Mouse (Mus musculus) forebrain, embryonic 14.5 days (tissue): ENCODE measurements around the gene Sap25. TPM values are rescaled to one million over a fixed set of nuclear protein-coding genes. Genes with fewer than 3 reads are reported as not detected.

Experiments used
- ATAC-seq: fragments of 200-750 bp; cut with Nextera tagmentation; 2 replicates; pipeline ENCODE4 v1.8.0; 2017; ENCODE audit warnings: mild to moderate bottlenecking, moderate library complexity
- DNase-seq: peaks from one replicate; pipeline ENCODE4 v3.0.0-alpha.2; 2015; ENCODE audit warnings: low spot score
- H3K27ac ChIP-seq: fragments of 300-500 bp; sonication (generic); 2 replicates; pipeline ENCODE4 v1.5.1; 2014; ENCODE audit warnings: low read depth, mild to moderate bottlenecking, control low read depth, low read length, moderate library complexity
- H3K27me3 ChIP-seq: fragments of 300-500 bp; sonication (generic); replicated peaks from 2 replicates; pipeline ENCODE4 v1.6.1; 2014; ENCODE audit warnings: low read length, control low read depth, mixed read lengths; ENCODE audit not compliant: control insufficient read depth, insufficient read depth
- H3K36me3 ChIP-seq: fragments of 300-500 bp; sonication (generic); 2 replicates; pipeline ENCODE4 v1.6.1; 2014; ENCODE audit warnings: low read length, control low read depth; ENCODE audit not compliant: control insufficient read depth, insufficient read depth
- H3K4me1 ChIP-seq: fragments of 300-500 bp; sonication (generic); 2 replicates; pipeline ENCODE4 v1.6.1; 2014; ENCODE audit warnings: antibody characterized with exemption, low read length, control low read depth; ENCODE audit not compliant: control insufficient read depth, insufficient read depth
- H3K4me2 ChIP-seq: fragments of 300-500 bp; sonication (generic); 2 replicates; pipeline ENCODE4 v1.6.1; 2014; ENCODE audit warnings: mild to moderate bottlenecking, control low read depth, low read length
- H3K4me3 ChIP-seq: fragments of 300-500 bp; sonication (generic); 2 replicates; pipeline ENCODE4 v1.5.1; 2014; ENCODE audit warnings: low read depth, low read length, control low read depth
- H3K9ac ChIP-seq: fragments of 300-500 bp; sonication (generic); 2 replicates; pipeline ENCODE4 v1.6.1; 2014; ENCODE audit warnings: mild to moderate bottlenecking, low read length, control low read depth, moderate library complexity
- H3K9me3 ChIP-seq: fragments of 300-500 bp; sonication (generic); replicated peaks from 2 replicates; pipeline ENCODE4 v1.6.1; 2016; ENCODE audit warnings: low read length, control low read depth, mixed read lengths; ENCODE audit not compliant: control insufficient read depth
- WGBS: fragments of 180-500 bp; shearing (Covaris S2); extraction: QIAGEN DNeasy Blood & Tissue Kit; methylation state at CpG from one replicate; pipeline ENCODE4 v1.1.7; 2014; 5-methylcytosine and 5-hydroxymethylcytosine counted together
- polyA plus RNA-seq: library from polyadenylated mRNA; unstranded; fragments of >200 nt; fragmentation: Nextera tagmentation; extraction: Ambion mirVana; gene quantifications from 2 replicates; pipeline ENCODE4 v1.2.1, GENCODE M21; 2014

The Sap25 gene
- polyA plus RNA-seq, 1 experiment from 2014 or later = 1.5 TPM

GRCm38 (mm10) chr5:137647827-137648601 lies 6.9 kb downstream of the Sap25 start:
- DNase-seq = peak; percentile 35
- Histone ChIP-seq H3K4me2 (no peak overlapping the region), H3K27me3 (peaks cover 27% of the 10 kb centered on the region), H3K9me3 (no peaks in the 10 kb centered on the region), H3K4me1 (no peaks in the 10 kb centered on the region; the same call in 1 of the 2 replicates), H3K27ac (no peak overlapping the region), H3K36me3 (peaks cover 17% of the 10 kb centered on the region), H3K9ac (no peak overlapping the region), H3K4me3 (no peak overlapping the region)
- 77% methylated on average over 9 of the region's 9 CpGs for WGBS
- ATAC-seq = no peak

GRCm38 (mm10) chr5:137649251-137649650 lies 8.1 kb downstream of the Sap25 start:
- H3K9me3 ChIP-seq = no peaks in the 10 kb centered on the region
- H3K27me3 ChIP-seq = peaks cover 21% of the 10 kb centered on the region
- WGBS = 38% methylated on average over 4 of the region's 4 CpGs
- H3K36me3 ChIP-seq = peaks cover 30% of the 10 kb centered on the region
- no peaks in the 10 kb centered on the region; the same call in 1 of the 2 replicates for H3K4me1 ChIP-seq
- DNase-seq (no peak), ATAC-seq (no peak)
- no peak overlapping the region for H3K4me3 ChIP-seq
- no peak overlapping the region for H3K4me2 ChIP-seq
- no peak overlapping the region for H3K9ac ChIP-seq
- H3K27ac ChIP-seq = no peak overlapping the region

GRCm38 (mm10) chr5:137649669-137650571 lies 8.8 kb downstream of the Sap25 start:
- ATAC-seq = no peak
- Histone ChIP-seq H3K4me1 (no peaks in the 10 kb centered on the region; the same call in 1 of the 2 replicates), H3K4me3 (no peak overlapping the region), H3K36me3 (peaks cover 35% of the 10 kb centered on the region), H3K9me3 (no peaks in the 10 kb centered on the region), H3K27ac (no peak overlapping the region), H3K27me3 (peaks cover 16% of the 10 kb centered on the region), H3K4me2 (0 out of 2 replicates have a peak overlapping the region, but pooled peaks have one; percentile 5), H3K9ac (no peak overlapping the region)
- DNase-seq = no peak
- WGBS = 20% methylated on average over 17 of the region's 18 CpGs

- Histone ChIP-seq H3K36me3 (peaks cover 45% of the 10 kb centered on the region), H3K4me2 (no peak overlapping the region), H3K4me3 (no peak overlapping the region), H3K9me3 (no peaks in the 10 kb centered on the region), H3K27me3 (no peaks in the 10 kb centered on the region), H3K9ac (no peak overlapping the region), H3K4me1 (no peaks in the 10 kb centered on the region; the same call in 1 of the 2 replicates), H3K27ac (no peak overlapping the region)
- WGBS = 17% methylated on average over 3 of the region's 3 CpGs
- peak; percentile 85 for DNase-seq
- peak; percentile 56 for ATAC-seq
Measured at GRCm38 (mm10) chr5:137652474-137652873, 11.3 kb downstream of the Sap25 start.

GRCm38 (mm10) chr5:137653366-137653765 lies 12.2 kb downstream of the Sap25 start:
- peaks cover 48% of the 10 kb centered on the region for H3K36me3 ChIP-seq

GRCm38 (mm10) chr5:137654746-137655145 lies 13.6 kb downstream of the Sap25 start:
- no peak overlapping the region for H3K27ac ChIP-seq
- H3K27me3 ChIP-seq = no peaks in the 10 kb centered on the region
- DNase-seq (peak; percentile 31), ATAC-seq (no peak)
- H3K4me3 ChIP-seq = no peak overlapping the region
- no peaks in the 10 kb centered on the region; the same call in 1 of the 2 replicates for H3K4me1 ChIP-seq
- peaks cover 60% of the 10 kb centered on the region for H3K36me3 ChIP-seq
- H3K9ac ChIP-seq = no peak overlapping the region
- no peaks in the 10 kb centered on the region for H3K9me3 ChIP-seq
- no peak overlapping the region for H3K4me2 ChIP-seq
- 84% methylated on average over 7 of the region's 7 CpGs for WGBS

More at GRCm38 (mm10) chr5:137653366-137653765, 12.2 kb downstream of the Sap25 start:
- no peak overlapping the region for H3K4me3 ChIP-seq
- no peak overlapping the region for H3K4me2 ChIP-seq
- no peak overlapping the region for H3K9ac ChIP-seq
- WGBS = 96% methylated on average over 10 of the region's 10 CpGs
- no peaks in the 10 kb centered on the region for H3K9me3 ChIP-seq
- H3K27ac ChIP-seq = no peak overlapping the region
- no peaks in the 10 kb centered on the region; the same call in 1 of the 2 replicates for H3K4me1 ChIP-seq
- H3K27me3 ChIP-seq = no peaks in the 10 kb centered on the region
- ATAC-seq = no peak
- no peak for DNase-seq

GRCm38 (mm10) chr5:137656977-137657376 lies 15.8 kb downstream of the Sap25 start:
- WGBS = 33% methylated on average over 6 of the region's 6 CpGs

GRCm38 (mm10) chr5:137660064-137660688 lies 19.0 kb downstream of the Sap25 start:
- H3K27me3 ChIP-seq = no peaks in the 10 kb centered on the region
- DNase-seq (no peak), ATAC-seq (no peak)
- WGBS = 89% methylated on average over 6 of the region's 6 CpGs
- H3K36me3 ChIP-seq = peaks cover 67% of the 10 kb centered on the region
- H3K4me1 ChIP-seq = no peaks in the 10 kb centered on the region
- no peak overlapping the region for H3K27ac ChIP-seq
- no peaks in the 10 kb centered on the region for H3K9me3 ChIP-seq
- no peak overlapping the region for H3K4me3 ChIP-seq
- H3K4me2 ChIP-seq = no peak overlapping the region
- H3K9ac ChIP-seq = no peak overlapping the region

More at GRCm38 (mm10) chr5:137656977-137657376, 15.8 kb downstream of the Sap25 start:
- no peaks in the 10 kb centered on the region for H3K27me3 ChIP-seq
- peaks cover 69% of the 10 kb centered on the region for H3K36me3 ChIP-seq
- H3K4me1 ChIP-seq = no peaks in the 10 kb centered on the region
- H3K9ac ChIP-seq = no peak overlapping the region; the same call in 1 of the 2 replicates
- no peaks in the 10 kb centered on the region for H3K9me3 ChIP-seq
- H3K4me3 ChIP-seq = no peak overlapping the region
- peak; percentile 79 for ATAC-seq
- H3K27ac ChIP-seq = no peak overlapping the region
- DNase-seq = peak; percentile 92
- no peak overlapping the region for H3K4me2 ChIP-seq
